Mouse (Mus musculus) ZHBTc4 (cell line): ENCODE measurements around the gene Slc28a3.

Experiments used
- DNase-seq: peaks from one replicate; pipeline ENCODE4 v3.0.0-alpha.2; 2011; ENCODE audit warnings: low read depth, low spot score

The Slc28a3 gene

DNA sequence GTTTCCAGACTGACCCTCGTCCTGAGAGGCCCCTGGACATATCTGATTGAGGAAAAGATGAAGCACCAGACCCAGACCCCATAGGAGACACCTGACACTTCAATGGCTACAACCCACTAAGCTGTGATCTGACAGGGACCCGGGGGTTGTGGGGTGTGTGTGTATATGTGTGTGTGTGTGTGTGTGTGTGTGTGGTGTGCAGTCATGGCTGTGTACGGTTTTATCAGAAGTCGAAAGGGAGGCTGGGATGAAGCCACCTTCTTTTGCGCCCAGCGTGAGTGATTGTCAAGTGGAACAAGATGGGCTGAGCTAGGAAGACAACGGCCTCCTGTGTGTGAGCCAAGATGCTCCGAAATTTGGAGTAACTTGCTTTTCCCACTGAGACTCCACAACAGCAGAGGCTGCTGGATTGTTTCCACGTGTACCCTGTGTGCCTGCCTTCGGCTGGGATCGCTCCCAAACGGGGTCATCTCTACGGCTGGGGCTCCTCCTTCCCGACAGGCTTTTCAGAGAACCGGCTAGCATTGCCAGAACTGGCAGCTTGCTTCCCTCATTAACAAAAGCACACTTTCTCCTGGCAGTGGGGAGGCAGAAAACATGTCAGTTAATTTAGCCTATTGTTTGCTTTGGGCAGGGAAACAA lies 50.1 kb downstream of the Slc28a3 start:
- DNase-seq = no peak

DNA sequence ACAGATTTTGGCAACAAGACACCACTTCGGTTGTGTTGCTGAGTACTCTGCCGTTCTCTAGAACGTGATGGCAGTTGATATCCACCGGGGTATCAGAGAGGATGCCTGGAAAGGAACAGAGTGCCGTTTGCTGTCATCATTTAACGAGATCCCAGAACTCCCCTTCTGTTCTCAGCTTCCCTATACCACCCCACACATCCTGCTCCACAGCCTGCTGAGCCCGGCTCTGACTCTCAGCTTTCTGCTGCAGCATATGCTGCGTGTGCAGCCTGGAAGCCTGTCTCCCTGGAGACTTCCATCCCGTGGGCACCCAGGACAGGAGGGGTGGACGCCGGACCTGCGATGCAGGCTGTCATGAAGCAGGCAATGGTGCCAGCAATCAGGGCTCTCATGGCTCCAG lies 52.5 kb downstream of the Slc28a3 start:
- DNase-seq = no peak

DNA sequence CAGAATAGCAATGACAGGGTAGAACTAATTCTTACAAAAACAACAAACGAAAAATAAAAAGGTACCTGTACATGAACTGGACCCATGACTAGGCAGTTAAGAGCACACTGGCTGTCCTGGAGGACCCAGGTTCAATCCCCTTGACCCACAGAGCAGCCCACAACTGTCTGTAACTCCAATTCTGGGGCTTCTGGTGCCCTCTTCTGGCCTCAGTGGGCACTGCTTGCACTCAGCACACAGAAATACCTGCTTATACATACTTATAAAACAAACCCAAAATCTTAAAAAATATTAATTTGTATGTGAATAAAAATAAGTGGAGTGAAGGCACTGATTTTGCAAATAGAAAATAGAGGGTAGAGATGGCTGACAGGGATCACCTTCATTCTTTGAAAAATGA lies 54.7 kb downstream of the Slc28a3 start:
- DNase-seq = peak; percentile 52

DNA sequence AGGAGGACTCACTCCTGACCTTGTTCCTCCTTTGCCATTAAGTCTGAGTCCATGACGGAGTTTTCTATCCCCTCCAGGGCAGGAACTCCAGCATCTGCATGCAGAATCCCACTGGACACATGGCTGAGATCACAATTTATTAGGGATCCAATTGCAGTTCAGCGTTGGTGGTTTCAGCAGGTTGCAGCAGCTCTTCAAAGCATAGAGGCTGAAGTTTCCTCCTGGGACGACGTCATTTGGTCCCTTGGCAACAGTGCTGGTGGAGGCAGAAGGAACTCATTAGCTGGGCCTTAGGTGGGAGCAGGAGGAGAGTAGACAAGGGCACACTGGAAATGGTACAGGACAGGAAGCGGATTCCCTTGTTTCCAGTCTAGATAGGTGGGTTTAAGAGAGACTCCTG lies 55.1 kb downstream of the Slc28a3 start:
- peak; percentile 14 for DNase-seq

DNA sequence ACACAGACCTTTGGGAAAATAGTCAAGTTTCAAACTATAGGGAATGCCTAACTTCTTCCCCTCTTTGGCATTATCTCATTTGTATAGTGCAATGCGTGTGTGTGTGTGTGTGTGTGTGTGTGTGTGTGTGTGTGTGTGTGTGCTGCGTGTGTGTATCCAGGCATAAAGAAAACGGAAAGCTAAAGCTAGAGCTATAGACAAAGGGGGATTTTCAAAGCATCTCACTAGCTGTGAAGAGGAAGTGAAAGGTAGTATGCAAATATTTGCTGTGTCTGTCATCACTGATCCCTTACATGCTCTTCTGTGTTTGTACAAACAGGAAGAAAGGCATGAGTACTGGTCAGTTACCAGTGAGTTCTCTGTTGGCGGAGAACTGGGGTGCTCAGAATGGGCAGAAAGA lies 58.8 kb downstream of the Slc28a3 start:
- DNase-seq = no peak

DNA sequence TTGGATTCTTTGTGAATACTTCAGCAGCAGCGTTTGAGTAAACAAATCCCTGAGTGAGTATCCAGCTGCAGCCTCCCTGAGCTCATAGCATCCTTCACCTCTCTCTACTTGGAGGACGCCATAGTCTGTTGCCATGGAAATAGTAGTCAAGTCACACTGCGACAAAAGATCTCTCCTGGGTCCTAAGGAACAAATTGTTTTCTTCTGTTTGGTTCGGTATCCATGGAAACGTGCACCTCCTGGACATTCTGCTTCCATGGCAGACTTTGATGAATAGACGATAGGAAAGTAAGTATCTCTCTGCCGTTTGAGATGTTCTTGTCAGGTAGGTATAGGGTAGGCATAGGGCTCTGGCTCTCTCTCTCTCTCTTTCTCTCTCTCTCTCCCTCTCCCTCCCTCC lies 63.1 kb downstream of the Slc28a3 start:
- DNase-seq = peak; percentile 54

DNA sequence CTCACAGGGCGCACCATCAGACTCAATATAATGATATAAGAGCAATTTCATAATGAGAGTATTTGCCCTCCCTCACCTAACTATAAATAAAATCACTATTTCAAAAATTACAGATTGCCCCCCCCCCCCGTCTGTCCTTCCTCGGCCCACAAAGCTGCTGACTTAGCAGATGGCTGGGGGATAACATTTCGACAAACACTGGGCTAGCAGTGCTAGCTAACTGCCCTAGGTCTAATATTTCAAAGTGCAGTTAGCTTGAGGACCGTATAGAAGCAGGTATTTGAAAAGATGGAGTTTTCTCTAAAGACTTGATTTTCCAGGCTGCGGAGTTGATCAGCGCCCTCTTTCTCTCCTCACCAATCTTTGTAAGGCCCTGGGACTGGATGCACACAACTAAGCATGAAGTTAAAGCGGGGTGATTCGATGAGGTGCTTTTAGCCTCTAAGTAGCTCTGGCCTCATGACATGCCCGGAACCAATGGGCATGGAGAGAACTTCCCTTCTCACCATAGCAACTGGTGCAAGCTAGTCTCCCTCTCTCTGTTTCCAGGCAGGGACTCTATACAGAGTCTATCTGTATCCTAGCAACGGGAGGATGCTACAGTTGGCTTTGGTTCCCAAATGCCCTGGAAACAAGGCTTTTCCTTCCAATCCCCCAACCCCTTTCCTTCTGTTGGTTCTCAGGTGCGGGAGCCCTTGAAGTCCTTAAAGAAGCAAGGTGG lies 66.8 kb downstream of the Slc28a3 start:
- DNase-seq = peak; percentile 34

DNA sequence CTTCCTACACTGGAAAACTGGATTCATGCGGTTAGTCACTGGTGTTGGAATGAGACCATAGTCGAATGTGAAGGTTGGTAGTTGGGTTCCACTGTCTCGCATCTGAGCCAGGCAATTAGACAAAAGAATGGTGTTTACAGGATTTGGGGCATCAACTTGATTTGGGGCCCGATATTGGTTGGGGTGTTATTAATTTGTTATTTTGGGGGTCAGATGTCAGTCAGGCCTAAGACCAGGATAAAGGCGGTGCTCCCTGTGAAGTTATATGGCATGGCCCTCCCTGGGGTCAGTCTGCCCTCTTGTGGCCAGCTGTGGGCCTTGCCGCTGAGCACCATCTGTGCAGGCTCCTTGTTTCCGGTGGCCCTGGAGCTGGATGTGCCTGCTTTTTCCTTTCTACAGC lies 67.6 kb downstream of the Slc28a3 start:
- DNase-seq = peak; percentile 84

DNA sequence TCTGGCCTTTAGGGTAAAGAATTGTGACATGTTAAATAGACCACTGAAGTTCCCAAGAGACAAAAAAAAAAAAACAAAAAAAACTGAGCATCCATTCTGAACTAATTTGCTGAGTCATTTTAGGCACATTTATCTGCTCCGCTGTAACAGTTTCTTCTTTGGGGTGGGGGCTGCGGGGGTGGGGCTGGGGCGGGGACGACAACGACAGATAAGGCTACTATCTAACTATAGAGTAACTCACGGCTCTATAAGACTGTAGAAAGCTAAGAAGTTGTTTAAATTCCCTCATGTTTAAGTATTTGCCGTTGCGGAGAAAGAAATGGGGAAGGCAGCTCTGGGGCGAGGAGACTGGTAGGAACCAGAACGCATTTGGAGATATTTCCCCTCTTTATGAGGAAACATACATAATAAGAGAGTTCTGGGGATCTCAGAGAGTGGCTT lies 68.1 kb downstream of the Slc28a3 start:
- no peak for DNase-seq

DNA sequence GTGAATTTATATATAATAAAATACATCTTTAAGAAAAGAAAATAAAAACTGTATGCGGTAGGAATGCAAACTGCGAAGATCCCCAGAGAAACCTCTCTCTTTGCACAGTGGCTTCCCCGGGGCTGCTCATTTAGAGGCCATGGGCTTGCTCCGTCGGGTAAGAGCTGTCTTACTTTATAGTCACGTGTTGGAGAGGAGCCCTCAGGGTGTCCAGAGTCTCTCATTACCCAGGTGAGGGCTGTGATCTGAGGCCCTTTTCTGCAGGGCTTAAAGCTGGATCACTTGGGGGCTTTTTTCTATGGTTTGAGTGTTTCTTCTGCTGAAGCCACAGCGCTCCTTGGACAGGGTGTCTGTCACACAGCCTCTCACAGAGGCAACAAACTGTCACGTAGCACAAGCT lies 68.5 kb downstream of the Slc28a3 start:
- no peak for DNase-seq

DNA sequence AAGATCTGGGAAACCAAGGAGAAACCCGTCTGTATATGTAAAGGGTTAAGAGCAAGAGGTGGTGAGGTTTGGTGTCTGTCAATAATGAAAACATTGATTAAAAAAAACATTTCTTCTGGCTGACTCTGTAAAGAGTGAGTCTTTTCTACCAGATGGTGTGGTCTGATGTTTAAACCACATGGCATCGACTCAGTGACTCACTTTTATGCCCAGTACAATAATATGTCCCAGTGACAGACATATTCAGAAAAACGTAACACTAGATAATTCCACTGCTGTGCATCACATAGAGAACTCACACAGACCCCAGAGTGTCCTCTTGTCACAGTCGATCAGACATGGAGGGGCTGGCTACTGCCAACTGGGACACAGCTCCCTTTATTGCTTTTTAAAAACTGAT lies 69.1 kb downstream of the Slc28a3 start:
- DNase-seq = no peak

DNA sequence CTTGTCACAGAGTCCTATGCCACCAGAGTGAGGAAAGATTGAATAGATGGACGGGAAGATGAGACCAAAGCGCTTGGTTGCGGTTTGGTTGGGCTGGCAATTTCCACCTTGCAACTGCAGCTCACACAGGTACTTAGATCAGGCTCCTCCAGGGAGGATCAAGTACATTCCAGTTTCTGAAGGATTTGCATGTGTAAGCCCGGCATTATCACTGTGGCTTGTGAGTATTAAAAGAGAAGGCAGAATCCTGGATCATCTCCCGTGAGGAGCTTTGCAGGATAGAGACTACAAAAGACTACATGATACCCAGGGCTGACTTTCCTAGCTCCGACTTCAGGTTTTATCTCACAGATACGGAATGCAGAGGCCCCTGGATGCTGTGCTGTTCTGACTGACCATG lies 71.7 kb downstream of the Slc28a3 start:
- DNase-seq = peak; percentile 61

DNA sequence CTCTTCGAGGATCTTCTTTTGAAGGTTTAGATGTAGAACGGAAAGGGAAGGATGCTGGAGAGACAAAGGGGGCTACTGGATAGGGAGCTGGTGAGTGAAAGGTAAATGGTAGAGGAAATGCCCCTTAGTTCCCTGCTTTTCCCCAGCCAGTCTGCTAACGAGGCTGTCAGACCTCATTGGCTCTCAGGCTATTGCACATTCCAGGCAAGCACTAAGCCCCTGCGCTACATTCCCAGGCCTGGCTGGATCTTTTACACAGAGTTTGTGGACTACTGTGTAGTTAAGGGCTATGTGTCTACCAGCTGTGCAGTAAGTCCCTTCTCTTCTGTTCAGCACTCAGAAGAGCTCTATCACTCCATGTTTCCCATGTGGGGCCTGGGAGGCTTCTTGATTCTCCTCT lies 72.3 kb downstream of the Slc28a3 start:
- DNase-seq = no peak

DNA sequence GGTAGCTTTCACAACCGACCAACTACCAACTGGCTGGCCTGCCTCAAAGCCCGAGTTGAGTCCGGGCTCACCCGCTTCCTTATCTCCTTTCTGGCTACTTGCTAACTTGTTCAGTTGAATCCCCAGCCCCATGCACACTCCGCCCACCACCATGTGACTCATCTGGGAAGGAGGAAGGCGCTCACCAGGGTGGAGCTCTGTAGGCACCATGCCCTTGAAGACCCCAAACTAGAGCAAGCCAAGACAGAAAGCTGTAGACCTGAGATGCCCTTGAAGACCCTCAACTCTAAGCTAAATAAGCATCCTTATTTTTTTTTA lies 72.8 kb downstream of the Slc28a3 start:
- DNase-seq = peak; percentile 57

DNA sequence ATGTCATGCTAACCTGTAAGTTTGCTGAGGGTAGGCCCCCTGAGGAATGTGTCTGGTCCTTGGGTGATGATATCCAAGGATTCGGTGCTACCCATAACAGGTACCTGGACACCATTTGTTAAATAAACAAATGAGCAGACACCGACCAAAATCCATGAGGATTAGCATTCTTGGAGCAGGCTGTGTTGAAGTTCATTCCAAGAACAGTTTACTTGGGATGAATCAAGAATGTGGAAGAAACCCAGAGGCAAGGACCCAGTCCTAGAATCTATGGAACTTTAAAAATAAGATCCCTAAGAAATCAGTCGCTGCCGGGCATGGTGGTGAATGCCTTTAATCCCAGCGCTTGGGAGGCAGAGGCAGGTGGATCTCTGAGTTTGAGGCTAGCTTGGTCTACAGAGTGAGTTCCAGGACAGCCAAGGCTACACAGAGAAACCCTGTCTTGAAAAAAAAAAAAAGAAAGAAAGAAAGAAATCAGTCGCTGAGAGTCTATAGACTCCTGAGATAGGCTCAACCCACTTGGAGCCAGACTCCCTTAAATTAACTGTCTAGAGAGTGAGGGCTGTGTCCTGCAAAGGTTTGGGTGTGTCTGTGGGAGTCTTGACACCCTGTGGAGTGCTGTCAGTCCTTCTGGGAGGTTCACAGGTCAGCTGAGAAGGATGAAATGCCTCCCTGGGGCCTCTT lies 73.3 kb downstream of the Slc28a3 start:
- DNase-seq = no peak

DNA sequence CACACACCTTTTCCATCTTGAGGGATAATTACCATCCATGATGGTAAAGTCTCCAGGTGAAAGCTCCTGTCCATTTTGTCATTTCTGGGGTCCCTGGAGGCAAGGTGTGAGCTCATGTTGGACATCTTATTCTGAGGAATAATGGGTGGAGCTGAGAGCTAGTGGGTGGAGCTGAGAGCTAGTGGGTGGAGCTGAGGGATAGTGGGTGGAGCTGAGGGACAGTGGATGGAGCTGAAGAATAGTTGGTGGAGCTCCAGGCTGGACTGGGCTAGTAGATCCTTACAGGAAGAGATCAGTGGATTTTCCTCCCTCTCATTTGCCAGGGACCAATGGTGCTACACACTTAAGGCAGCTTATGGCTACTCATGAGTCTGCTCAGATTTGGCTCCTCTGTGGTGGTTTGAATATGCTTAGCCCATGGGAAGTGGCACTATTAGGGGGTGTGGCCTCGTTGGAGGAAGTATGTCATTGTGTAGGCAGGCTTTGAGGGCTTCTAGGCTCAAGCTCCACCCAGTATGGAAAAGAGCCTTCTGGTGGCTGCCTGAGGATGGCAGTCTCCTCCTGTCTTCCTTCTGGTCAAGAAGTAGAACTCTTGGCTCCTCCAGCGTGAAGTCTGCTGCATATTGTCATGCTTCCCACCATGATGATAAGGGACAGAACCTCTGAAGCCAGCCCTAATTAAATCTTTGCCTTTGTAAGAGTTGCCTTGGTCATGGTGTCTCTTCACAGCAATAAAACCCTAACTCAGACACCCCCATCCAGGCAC lies 74.0 kb downstream of the Slc28a3 start:
- peak; percentile 84 for DNase-seq

DNA sequence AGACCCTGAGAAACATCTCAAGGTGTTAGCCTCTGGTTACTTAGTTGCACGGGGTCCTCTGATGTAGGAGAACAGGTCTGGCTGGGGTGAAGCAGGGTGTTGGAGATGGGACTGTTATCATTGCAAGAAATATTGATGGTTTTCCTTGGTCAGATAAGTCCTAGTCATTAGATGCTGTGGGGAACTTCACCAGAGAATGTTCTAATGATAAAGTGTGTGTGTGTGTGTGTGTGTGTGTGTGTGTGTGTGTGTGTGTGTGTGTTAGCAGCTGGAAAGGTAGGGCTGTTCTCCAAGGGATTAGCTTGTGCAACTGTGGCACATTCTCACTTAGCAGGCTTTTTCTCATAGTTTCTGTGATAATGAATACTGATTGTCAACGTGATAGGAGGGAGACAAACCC lies 75.4 kb downstream of the Slc28a3 start:
- no peak for DNase-seq

DNA sequence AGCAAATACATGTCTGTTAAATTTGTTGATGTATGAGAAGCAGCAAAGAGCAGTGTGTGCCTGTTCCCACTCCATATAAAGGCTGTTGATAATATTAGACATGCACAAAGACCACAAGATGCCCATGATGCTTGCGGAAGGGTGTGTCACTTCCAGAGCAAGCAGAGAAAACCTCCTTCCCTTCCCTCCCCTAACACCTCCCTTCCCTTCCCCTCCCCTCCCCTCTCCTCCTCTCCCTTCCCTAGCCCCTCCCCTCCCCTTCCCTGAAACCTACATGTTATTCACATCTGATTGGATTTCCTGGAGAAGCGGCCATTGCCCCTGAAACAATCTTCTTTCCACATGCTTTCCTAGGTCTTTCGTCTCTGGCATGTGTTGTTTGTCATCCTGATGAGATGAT lies 75.8 kb downstream of the Slc28a3 start:
- peak; percentile 60 for DNase-seq

DNA sequence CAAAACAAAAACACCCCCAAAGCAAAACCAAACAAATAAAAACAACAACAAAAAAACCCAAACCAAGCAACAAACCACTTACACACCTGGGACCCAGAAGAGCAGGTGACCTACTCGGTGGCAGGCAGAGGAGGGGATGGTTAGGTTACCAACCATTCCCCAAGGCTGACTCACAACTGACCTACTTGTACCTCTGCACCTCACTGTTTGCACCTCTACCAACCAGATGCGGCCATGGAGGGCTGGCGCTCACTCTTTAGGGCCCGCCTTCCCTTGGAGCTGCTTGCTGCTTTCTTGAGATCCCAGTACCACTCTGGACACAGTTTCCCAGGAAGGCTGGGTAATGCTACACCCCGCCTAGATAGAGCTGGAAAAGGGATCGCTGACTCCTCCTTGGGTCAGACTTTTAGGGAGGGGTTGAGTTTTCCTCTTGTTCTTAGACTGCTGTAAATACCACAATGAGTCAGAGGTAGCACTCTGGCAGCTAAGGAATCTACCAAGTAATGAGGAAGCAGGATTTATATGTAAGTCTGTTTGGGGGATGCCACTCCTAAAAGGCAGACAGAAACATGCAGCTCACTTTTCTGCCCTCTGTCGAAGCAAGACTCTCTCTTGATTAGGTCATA lies 76.3 kb downstream of the Slc28a3 start:
- DNase-seq = peak; percentile 75

DNA sequence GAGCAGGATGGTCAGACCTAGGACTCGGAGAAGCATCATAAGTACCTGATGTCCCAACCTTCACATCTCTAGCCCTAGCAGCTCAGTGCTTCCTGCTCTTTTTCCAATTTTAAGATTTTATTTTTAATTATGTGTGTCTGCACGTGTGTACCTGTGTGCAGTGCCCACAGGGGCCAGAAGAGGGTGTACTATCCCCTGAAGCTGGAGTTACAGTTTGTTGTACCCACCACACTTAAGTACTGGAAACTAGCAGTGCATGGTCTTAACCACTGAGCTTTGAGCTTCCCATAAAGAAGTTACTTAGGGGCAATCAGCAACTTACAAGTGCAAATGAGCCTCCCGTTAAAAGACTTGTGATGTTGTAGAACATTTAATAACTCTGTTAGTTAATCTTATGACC lies 86.1 kb downstream of the Slc28a3 start:
- DNase-seq = peak; percentile 51

DNA sequence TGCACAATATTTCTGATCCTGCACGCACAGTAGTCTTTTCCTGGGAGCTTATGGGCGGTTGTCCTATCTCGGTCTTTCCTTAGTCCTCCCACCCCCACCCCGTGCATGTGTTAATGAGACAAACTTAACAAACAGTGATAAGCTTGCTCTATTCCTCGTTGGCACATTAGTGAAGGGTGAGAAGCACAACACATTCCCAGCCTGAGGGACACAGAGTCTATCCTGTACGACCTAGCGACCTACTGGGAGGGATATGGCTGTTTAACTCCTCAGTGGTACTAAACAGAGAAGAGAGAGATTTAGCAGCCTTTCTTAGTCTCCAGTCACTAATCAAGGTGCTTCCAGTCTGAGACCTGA lies 86.9 kb downstream of the Slc28a3 start:
- no peak for DNase-seq
